Mouse (Mus musculus) megakaryocyte, embryonic 14.5 days (primary cell): ENCODE measurements around the gene Nit2.

Experiments
- FLI1 ChIP-seq: IDR thresholded peaks from 2 replicates; pipeline ENCODE4 v1.6.1; 2012; ENCODE audit warnings: low read length, inconsistent platforms, mixed read lengths
- GATA1 ChIP-seq: IDR thresholded peaks from 3 replicates; pipeline ENCODE4 v1.6.1; 2012; ENCODE audit warnings: mixed read lengths, low read length, inconsistent platforms, borderline replicate concordance

- no peak for TF ChIP-seq GATA1
- TF ChIP-seq FLI1 = no peak
These were observed 23.2 kb upstream of the Nit2 start for GRCm38 (mm10) chr16:57190390-57190789.
